Mouse (Mus musculus) heart, postnatal 0 days (tissue): Measurements from ENCODE around the gene Megf11. TPM values are rescaled to one million over a fixed set of nuclear protein-coding genes. Genes with fewer than 3 reads are reported as not detected.

Experiments used
- ATAC-seq: fragments of 200-750 bp; cut with Nextera tagmentation; 2 replicates; pipeline ENCODE4 v1.8.0; 2017; ENCODE audit warnings: low read depth, moderate number of reproducible peaks, moderate library complexity; ENCODE audit not compliant: insufficient read depth
- DNase-seq: peaks from one replicate; pipeline ENCODE4 v3.0.0-alpha.2; 2016; ENCODE audit warnings: low spot score
- H3K27ac ChIP-seq: fragments of 300-500 bp; sonication (generic); 2 replicates; pipeline ENCODE4 v1.5.1; 2014; ENCODE audit warnings: low read depth, mild to moderate bottlenecking
- H3K27me3 ChIP-seq: fragments of 300-500 bp; sonication (generic); 2 replicates; pipeline ENCODE4 v1.6.1; 2014; ENCODE audit warnings: low read length, mixed read lengths; ENCODE audit not compliant: control insufficient read depth, insufficient read depth
- H3K36me3 ChIP-seq: fragments of 300-500 bp; sonication (generic); replicated peaks from 2 replicates; pipeline ENCODE4 v1.6.1; 2014; ENCODE audit warnings: low read length, mixed read lengths; ENCODE audit not compliant: control insufficient read depth, insufficient read depth
- H3K4me1 ChIP-seq: fragments of 300-500 bp; sonication (generic); 2 replicates; pipeline ENCODE4 v1.6.1; 2014; ENCODE audit warnings: antibody characterized with exemption; ENCODE audit not compliant: control insufficient read depth, insufficient read depth
- H3K4me2 ChIP-seq: fragments of 300-500 bp; sonication (generic); 2 replicates; pipeline ENCODE4 v1.6.1; 2014; ENCODE audit warnings: low read depth, mild to moderate bottlenecking, low read length, moderate library complexity
- H3K4me3 ChIP-seq: fragments of 300-500 bp; sonication (generic); 2 replicates; pipeline ENCODE4 v1.5.1; 2014; ENCODE audit warnings: low read depth, low read length
- H3K9ac ChIP-seq: fragments of 300-500 bp; sonication (generic); replicated peaks from 2 replicates; pipeline ENCODE4 v1.6.1; 2014; ENCODE audit warnings: low read depth, low read length, mixed read lengths
- H3K9me3 ChIP-seq: fragments of 300-500 bp; sonication (generic); replicated peaks from 2 replicates; pipeline ENCODE4 v1.6.1; 2016; ENCODE audit warnings: low read length; ENCODE audit not compliant: control insufficient read depth
- CTCF ChIP-seq: IDR thresholded peaks from 2 replicates; pipeline ENCODE4 v1.5.1; 2016; ENCODE audit warnings: antibody characterized with exemption, control low read depth, low read depth
- EP300 ChIP-seq: IDR thresholded peaks from 2 replicates; pipeline ENCODE4 v1.6.1; 2016; ENCODE audit warnings: antibody characterized with exemption, low read depth
- WGBS: fragments of 180-500 bp; shearing (Covaris S2); extraction: QIAGEN DNeasy Blood & Tissue Kit; methylation state at CpG from one replicate; pipeline ENCODE4 v1.1.7; 2014; 5-methylcytosine and 5-hydroxymethylcytosine counted together
- polyA plus RNA-seq: library from polyadenylated mRNA; unstranded; fragments of >200 nt; fragmentation: Nextera tagmentation; extraction: Ambion mirVana; gene quantifications from 2 replicates; pipeline ENCODE4 v1.2.1, GENCODE M21; 2015
- total RNA-seq: library from RNA; depleted of rRNA; stranded (reverse); fragments of >200 nt; gene quantifications from 2 replicates; pipeline ENCODE4 v1.2.3, GENCODE M21; 2014; ENCODE audit warnings: low replicate concordance

Megf11 gene
- total and polyA plus RNA-seq, 2 experiments from 2014 or later = 0.18 to 0.23 TPM

GRCm38 (mm10) chr9:64383021-64383788 lies 2.2 kb upstream of the Megf11 start:
- H3K27me3 ChIP-seq = peaks cover 53% of the 10 kb centered on the region
- no peak for TF ChIP-seq EP300
- TF ChIP-seq CTCF = no peak
- H3K36me3 ChIP-seq = no peaks in the 10 kb centered on the region
- WGBS = 46% methylated on average over 10 of the region's 10 CpGs
- H3K4me1 ChIP-seq = peaks cover 7% of the 10 kb centered on the region; the same call in 1 of the 2 replicates
- no peak overlapping the region for H3K9ac ChIP-seq
- ATAC-seq = no peak
- H3K4me3 ChIP-seq = no peak overlapping the region
- no peaks in the 10 kb centered on the region for H3K9me3 ChIP-seq
- H3K4me2 ChIP-seq = no peak overlapping the region
- H3K27ac ChIP-seq = no peak overlapping the region
- DNase-seq = no peak

DNA sequence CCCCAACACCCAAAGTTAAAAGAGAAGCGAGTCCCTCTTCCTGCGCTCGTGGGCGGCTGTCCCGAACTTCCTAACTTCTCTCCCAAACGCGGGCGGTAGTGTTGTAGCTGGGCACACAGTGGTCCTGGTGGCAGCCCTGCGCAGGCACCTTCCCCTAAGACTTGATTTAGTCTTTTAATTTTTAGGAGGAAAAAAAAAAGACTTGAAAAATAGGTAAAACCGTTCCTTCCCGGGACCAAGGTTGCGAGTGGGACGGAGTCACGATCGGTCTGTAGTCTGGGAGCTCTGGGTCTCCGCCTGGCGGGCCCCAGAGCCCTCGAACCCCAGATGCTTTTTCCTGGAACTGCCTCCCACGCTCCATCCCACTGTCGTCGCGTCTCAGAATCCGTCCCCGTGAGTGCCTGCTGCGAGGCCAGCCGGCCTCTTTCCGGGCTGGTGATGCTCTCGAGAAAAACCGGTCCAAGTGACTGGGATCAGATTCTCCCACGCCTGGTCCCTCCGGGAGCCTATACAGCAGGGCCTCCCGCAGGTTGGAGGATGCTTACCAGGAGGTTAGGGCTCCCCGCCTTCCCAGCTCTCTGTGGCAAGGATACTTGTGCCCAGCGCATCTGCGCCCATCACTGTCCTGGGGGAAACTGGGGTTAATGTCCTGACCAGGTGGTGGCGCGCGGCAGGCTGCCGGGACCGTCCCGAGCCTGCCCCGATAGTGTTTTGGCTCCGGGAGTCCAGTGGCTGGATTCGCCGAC lies 1.2 kb downstream of the Megf11 start:
- WGBS = 3% methylated on average over 45 of the region's 45 CpGs
- H3K9ac ChIP-seq = 0 out of 2 replicates have a peak overlapping the region, but pooled peaks have one; percentile 6
- H3K27ac ChIP-seq = no peak overlapping the region
- H3K36me3 ChIP-seq = no peaks in the 10 kb centered on the region
- peaks cover 7% of the 10 kb centered on the region; the same call in 1 of the 2 replicates for H3K4me1 ChIP-seq
- DNase-seq (no peak), ATAC-seq (no peak)
- peaks cover 58% of the 10 kb centered on the region for H3K27me3 ChIP-seq
- peak overlapping the region; percentile 97 for H3K4me2 ChIP-seq
- TF ChIP-seq CTCF = no peak
- no peak for TF ChIP-seq EP300
- no peaks in the 10 kb centered on the region for H3K9me3 ChIP-seq
- peak overlapping the region; percentile 60 for H3K4me3 ChIP-seq

DNA sequence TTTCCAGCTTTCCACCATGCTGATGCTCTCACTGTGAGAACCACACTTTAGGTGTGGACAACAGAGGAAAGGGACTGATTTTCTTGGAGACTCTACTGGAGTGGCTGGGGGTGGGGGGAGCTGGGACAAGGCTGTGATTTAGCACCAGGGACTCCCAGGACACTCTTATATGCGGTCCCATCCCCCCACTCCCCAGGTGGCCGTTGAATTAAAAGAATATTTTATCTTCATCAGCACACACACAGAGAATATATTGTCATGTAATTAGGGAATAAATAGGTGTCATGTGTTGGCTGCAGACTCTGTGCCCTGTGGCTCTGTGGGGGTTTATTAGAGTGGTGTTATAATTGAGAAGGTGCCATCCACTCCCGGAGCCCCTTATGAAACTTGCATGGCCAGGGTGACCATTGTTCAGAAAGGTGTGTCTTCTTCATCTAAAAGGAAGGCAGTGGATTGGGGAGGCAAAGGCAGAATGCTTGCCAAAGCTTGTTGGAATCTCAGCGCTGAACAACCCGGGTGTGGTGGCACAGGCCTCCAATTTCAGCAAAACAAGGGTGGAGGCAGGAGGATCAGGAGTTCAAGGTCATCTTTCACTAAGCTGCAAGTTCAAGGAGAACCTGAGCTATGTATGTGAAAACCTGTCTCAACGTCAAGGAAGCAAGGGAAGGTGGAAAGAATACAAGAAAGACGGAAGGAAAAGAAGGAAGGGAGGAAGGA lies 4.3 kb downstream of the Megf11 start:
- WGBS = 64% methylated on average over 7 of the region's 7 CpGs
- peaks cover 43% of the 10 kb centered on the region for H3K27me3 ChIP-seq
- no peak overlapping the region for H3K4me3 ChIP-seq
- no peaks in the 10 kb centered on the region for H3K9me3 ChIP-seq
- TF ChIP-seq EP300 = no peak
- TF ChIP-seq CTCF = no peak
- H3K36me3 ChIP-seq = no peaks in the 10 kb centered on the region
- no peak overlapping the region for H3K27ac ChIP-seq
- DNase-seq (no peak), ATAC-seq (no peak)
- no peak overlapping the region for H3K4me2 ChIP-seq
- H3K9ac ChIP-seq = no peak overlapping the region
- H3K4me1 ChIP-seq = peaks cover 9% of the 10 kb centered on the region; the same call in 1 of the 2 replicates

- no peak for TF ChIP-seq EP300
- peak; percentile 90 for TF ChIP-seq CTCF
- 41% methylated on average over 5 of the region's 5 CpGs for WGBS
Measured at GRCm38 (mm10) chr9:64393914-64394596, 8.6 kb downstream of the Megf11 start.

More at GRCm38 (mm10) chr9:64393914-64394596, 8.6 kb downstream of the Megf11 start:
- no peak overlapping the region for H3K4me2 ChIP-seq
- 0 out of 2 replicates have a peak, but pooled peaks cover 3% of the 10 kb centered on the region for H3K27me3 ChIP-seq
- H3K4me3 ChIP-seq = no peak overlapping the region
- ATAC-seq (peak; percentile 88), DNase-seq (peak; percentile 81)
- H3K4me1 ChIP-seq = peaks cover 6% of the 10 kb centered on the region; the same call in 1 of the 2 replicates
- H3K36me3 ChIP-seq = no peaks in the 10 kb centered on the region
- no peaks in the 10 kb centered on the region for H3K9me3 ChIP-seq
- peak overlapping the region; percentile 54 for H3K27ac ChIP-seq
- H3K9ac ChIP-seq = no peak overlapping the region
